Mouse (Mus musculus) heart, adult 2 months (tissue): ENCODE results near the gene Unc13a. TPM values are rescaled to one million over a fixed set of nuclear protein-coding genes. Genes with fewer than 3 reads are reported as not detected.

Experiments
- DNase-seq, 2 experiments: peaks; one replicate each; pipeline ENCODE4 v3.0.0; 2021
- H3K27ac ChIP-seq: fragments of 200-600 bp; 2 replicates; pipeline ENCODE4 v1.8.1; 2022
- H3K27me3 ChIP-seq: fragments of 200-500 bp; 2 replicates; pipeline ENCODE4 v1.6.1; 2012; ENCODE audit warnings: mild to moderate bottlenecking, low read length, inconsistent platforms, mixed read lengths; ENCODE audit not compliant: control insufficient read depth, insufficient read depth
- H3K36me3 ChIP-seq: fragments of 200-500 bp; 2 replicates; pipeline ENCODE4 v1.6.1; 2012; ENCODE audit warnings: low read length, inconsistent platforms; ENCODE audit not compliant: control insufficient read depth, insufficient read depth
- H3K4me1 ChIP-seq: fragments of 200-500 bp; 2 replicates; pipeline ENCODE4 v1.6.1; 2011; ENCODE audit warnings: low read length; ENCODE audit not compliant: control insufficient read depth, insufficient read depth
- H3K4me3 ChIP-seq: fragments of 200-600 bp; 2 replicates; pipeline ENCODE4 v1.8.1; 2022
- H3K79me2 ChIP-seq: fragments of 200-500 bp; replicated peaks from 2 replicates; pipeline ENCODE4 v1.6.1; 2012; ENCODE audit warnings: mild to moderate bottlenecking, inconsistent platforms, low read length, moderate library complexity, mixed read lengths; ENCODE audit not compliant: control insufficient read depth, insufficient read depth
- H3K9ac ChIP-seq: fragments of 200-500 bp; 2 replicates; pipeline ENCODE4 v1.6.1; 2012; ENCODE audit warnings: low read depth, mild to moderate bottlenecking, control low read depth, inconsistent platforms, low read length, mixed read lengths
- CTCF ChIP-seq: fragments of 200-600 bp; IDR thresholded peaks from 2 replicates; pipeline ENCODE4 v1.8.1; 2022; ENCODE audit warnings: antibody characterized with exemption, mild to moderate bottlenecking, moderate library complexity
- EP300 ChIP-seq: fragments of 200-500 bp; IDR thresholded peaks from 2 replicates; pipeline ENCODE4 v1.6.1; 2011; ENCODE audit warnings: low read depth, low read length, control low read depth; ENCODE audit not compliant: insufficient read depth
- POLR2A ChIP-seq: fragments of 200-500 bp; IDR thresholded peaks from 2 replicates; pipeline ENCODE4 v1.6.1; 2011; ENCODE audit warnings: mild to moderate bottlenecking, low read depth, low read length, control low read depth; ENCODE audit not compliant: insufficient read depth
- WGBS: fragments of 180-500 bp; shearing (Covaris S2); methylation state at CpG from one replicate; pipeline ENCODE4 v1.1.7; 2018; 5-methylcytosine and 5-hydroxymethylcytosine counted together
- intact Hi-C: fragments of 180-260 bp; cut with DNase I; formaldehyde crosslinking; loops from one replicate; pipeline ENCODE4 v1.15.1; 2025
- polyA plus RNA-seq: library from polyadenylated mRNA; depleted of rRNA; stranded (reverse); fragments of >200 nt; gene quantifications from 2 replicates; pipeline ENCODE4 v1.2.3, GENCODE M21; 2012
- total RNA-seq, 2 experiments: library from RNA; stranded (reverse); gene quantifications; 2 replicates each; pipeline ENCODE4 v1.2.3; 2021

The Unc13a gene
- total and polyA plus RNA-seq, 3 experiments, result 0.61 to 1.4 (median 0.86) TPM

DNA sequence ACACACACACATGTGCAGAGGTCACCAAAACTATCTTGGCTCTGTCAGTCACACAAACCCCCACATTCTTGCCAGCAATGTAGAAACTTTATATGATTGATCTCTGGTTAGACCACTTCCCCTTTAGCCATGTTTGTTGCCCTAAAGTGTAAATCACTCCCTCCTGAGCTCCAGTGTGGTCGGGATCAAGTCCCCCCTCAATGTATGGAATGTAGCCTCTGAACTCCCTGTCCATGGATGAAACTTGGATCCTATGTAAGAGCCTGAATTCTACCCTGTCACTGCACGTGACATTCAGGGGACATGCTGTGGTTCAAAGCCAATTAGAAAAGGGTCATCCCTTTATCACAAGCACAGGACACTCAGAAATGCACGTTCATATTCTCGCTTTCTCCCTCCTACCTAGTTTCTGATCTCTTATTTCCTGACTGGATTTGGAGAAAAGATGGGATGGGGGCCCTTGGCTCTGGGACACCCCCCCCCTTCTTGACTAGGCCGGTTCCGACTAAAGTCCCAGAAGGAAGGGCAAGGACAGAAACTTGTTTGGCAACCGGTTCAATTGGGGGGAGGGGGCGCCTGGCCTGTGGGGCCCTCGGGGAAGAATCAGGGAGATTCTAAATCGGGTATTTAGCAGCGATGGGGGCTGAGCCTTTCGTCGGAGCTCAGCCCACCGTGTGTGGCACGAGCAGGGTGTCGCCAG lies 43.0 kb downstream of the Unc13a start:
- H3K79me2 ChIP-seq, result no peaks in the 10 kb centered on the region
- intact Hi-C loops, result loop anchor here (1.0 kb wide), 1 partner anchor 17 kb away; no protein-coding TSS in a partner anchor
- peak overlapping the region; percentile 60 for H3K4me3 ChIP-seq
- WGBS, result 8% methylated on average over 16 of the region's 16 CpGs
- H3K36me3 ChIP-seq, result no peaks in the 10 kb centered on the region
- H3K4me1 ChIP-seq, result peaks cover 4% of the 10 kb centered on the region
- DNase-seq, result no peak
- TF ChIP-seq CTCF (no peak), POLR2A (no peak), EP300 (no peak)
- 0 out of 2 replicates have a peak, but pooled peaks cover 2% of the 10 kb centered on the region for H3K27me3 ChIP-seq
- peak overlapping the region; percentile 76 for H3K27ac ChIP-seq
- H3K9ac ChIP-seq, result peak overlapping the region; percentile 70

DNA sequence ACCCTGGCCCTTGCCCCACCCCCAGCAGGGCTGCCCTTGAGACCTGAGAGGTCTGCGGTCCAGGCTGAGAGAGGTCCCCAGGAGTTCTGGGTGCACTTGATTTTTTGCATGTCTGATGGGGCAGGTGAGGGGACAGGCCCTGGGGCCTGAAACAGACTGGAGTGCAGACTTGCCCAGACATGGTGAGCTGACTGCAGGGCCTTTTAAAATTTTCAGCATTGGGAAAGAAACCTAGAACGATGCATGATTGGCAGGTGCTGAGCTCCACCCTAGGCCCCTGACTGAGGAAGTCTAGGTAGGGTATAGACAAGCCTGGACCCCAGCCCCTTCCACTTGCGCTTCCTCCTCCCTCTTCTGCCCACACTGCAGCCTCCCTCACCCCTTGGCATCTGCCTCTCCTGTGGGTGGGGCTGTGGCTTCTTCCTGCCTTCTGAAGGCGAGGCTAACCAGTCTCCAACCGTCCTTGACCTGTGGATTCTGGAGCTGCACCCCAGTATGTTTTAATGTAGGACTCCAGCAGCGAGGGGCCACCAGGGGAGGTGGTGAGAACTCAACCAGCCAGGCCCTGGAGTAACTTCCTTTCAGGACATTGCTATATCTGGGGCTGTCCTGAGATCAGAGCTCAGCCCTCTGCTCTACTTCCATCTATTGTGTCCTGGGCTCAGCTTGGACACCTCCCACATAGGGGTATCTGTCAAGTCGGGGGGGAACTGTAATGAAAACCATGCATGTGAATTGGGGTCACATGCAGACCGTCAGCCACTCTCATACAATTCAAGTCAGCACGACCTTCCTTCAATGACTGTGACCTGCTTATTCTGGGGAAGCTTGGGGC lies 44.1 kb downstream of the Unc13a start:
- TF ChIP-seq CTCF (peak; percentile 22; the same call in 1 of the 2 replicates), EP300 (0 out of 2 replicates have a peak, but pooled peaks have one; percentile 35), POLR2A (no peak; the same call in 1 of the 2 replicates)
- Histone ChIP-seq H3K4me1 (peaks cover 4% of the 10 kb centered on the region), H3K27me3 (no peaks in the 10 kb centered on the region), H3K4me3 (no peak overlapping the region), H3K27ac (peak overlapping the region; percentile 76), H3K79me2 (no peaks in the 10 kb centered on the region), H3K36me3 (no peaks in the 10 kb centered on the region), H3K9ac (no peak overlapping the region)
- intact Hi-C loops, result no loop called here
- peak; percentile 33 to 42 for DNase-seq
- WGBS, result 45% methylated on average over 9 of the region's 9 CpGs

- no peaks in the 10 kb centered on the region for H3K79me2 ChIP-seq
- no peak overlapping the region for H3K4me3 ChIP-seq
- DNase-seq, result no peak
- no peaks in the 10 kb centered on the region for H3K27me3 ChIP-seq
- no peaks in the 10 kb centered on the region for H3K36me3 ChIP-seq
- peaks cover 4% of the 10 kb centered on the region for H3K4me1 ChIP-seq
- WGBS, result 90% methylated on average over 9 of the region's 9 CpGs
- no peak overlapping the region; the same call in 1 of the 2 replicates for H3K27ac ChIP-seq
- intact Hi-C loops, result no loop called here
- no peak overlapping the region for H3K9ac ChIP-seq
- TF ChIP-seq EP300, result no peak
- no peak for TF ChIP-seq CTCF
- TF ChIP-seq POLR2A, result no peak
Observed at GRCm38 (mm10) chr8:71626753-71627152, 44.8 kb downstream of the Unc13a start.

GRCm38 (mm10) chr8:71625088-71625487 lies 46.5 kb downstream of the Unc13a start:
- no peaks in the 10 kb centered on the region for H3K36me3 ChIP-seq

GRCm38 (mm10) chr8:71619786-71620185 lies 51.8 kb downstream of the Unc13a start:
- WGBS, result 99% methylated on average over 2 of the region's 2 CpGs
- no peak for DNase-seq
- no peaks in the 10 kb centered on the region for H3K27me3 ChIP-seq
- 0 out of 2 replicates have a peak, but pooled peaks cover 2% of the 10 kb centered on the region for H3K79me2 ChIP-seq
- intact Hi-C loops, result no loop called here
- no peaks in the 10 kb centered on the region for H3K36me3 ChIP-seq
- H3K9ac ChIP-seq, result no peak overlapping the region
- no peak overlapping the region for H3K27ac ChIP-seq
- TF ChIP-seq CTCF (no peak), POLR2A (no peak), EP300 (no peak)
- H3K4me3 ChIP-seq, result no peak overlapping the region
- no peaks in the 10 kb centered on the region for H3K4me1 ChIP-seq

More at GRCm38 (mm10) chr8:71625088-71625487, 46.5 kb downstream of the Unc13a start:
- Histone ChIP-seq H3K4me1 (peaks cover 4% of the 10 kb centered on the region), H3K9ac (no peak overlapping the region), H3K79me2 (no peaks in the 10 kb centered on the region), H3K27ac (no peak overlapping the region), H3K4me3 (no peak overlapping the region), H3K27me3 (no peaks in the 10 kb centered on the region)
- 73% methylated on average over 1 of the region's 1 CpGs for WGBS
- no peak for TF ChIP-seq EP300
- no peak for TF ChIP-seq CTCF
- no peak for TF ChIP-seq POLR2A
- DNase-seq, result no peak
- intact Hi-C loops, result no loop called here

DNA sequence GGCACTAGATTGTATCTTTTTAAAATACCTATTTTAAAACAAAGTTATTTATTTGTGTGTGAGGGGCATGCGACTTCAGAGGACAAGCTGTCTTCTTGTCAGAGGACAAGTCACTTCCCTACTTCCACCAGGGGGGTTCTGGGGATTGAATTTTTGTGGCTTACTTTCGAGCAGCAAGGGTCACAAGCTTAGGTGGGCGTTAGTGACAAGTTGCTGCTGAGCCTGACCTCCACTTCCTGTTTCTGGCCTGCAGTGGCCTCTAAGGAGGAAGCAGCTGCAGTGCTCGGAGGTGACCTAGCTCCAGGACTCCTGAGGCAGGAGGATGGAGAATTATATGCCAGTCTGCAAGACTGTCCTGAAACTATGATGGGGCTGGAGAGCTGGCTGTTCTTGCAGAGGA lies 58.1 kb downstream of the Unc13a start:
- TF ChIP-seq POLR2A (no peak), EP300 (no peak), CTCF (no peak)
- Histone ChIP-seq H3K36me3 (no peaks in the 10 kb centered on the region), H3K4me3 (no peak overlapping the region), H3K79me2 (no peaks in the 10 kb centered on the region), H3K9ac (no peak overlapping the region), H3K4me1 (peaks cover 8% of the 10 kb centered on the region), H3K27ac (no peak overlapping the region; the same call in 1 of the 2 replicates), H3K27me3 (no peaks in the 10 kb centered on the region)
- intact Hi-C loops, result loop anchor here (5.0 kb wide), 1 partner anchor 49 kb away; no protein-coding TSS in a partner anchor
- DNase-seq, result peak in 1 of 2 experiments; percentile 28
- WGBS, result 37% methylated on average over 4 of the region's 4 CpGs
